Mouse (Mus musculus) limb, embryonic 14.5 days (tissue): Measurements from ENCODE around the gene Ddx41. TPM values are rescaled to one million over a fixed set of nuclear protein-coding genes. Genes with fewer than 3 reads are reported as not detected.

Source experiments
- ATAC-seq: fragments of 200-750 bp; cut with Nextera tagmentation; 2 replicates; pipeline ENCODE4 v1.8.0; 2017; ENCODE audit warnings: low read depth, moderate number of reproducible peaks, moderate TSS enrichment; ENCODE audit not compliant: low FRiP score
- DNase-seq: peaks from one replicate; pipeline ENCODE4 v3.0.0-alpha.2; 2015; ENCODE audit warnings: low spot score
- H3K27ac ChIP-seq: fragments of 300-500 bp; sonication (generic); replicated peaks from 2 replicates; pipeline ENCODE4 v1.5.1; 2014; ENCODE audit warnings: low read depth, mild to moderate bottlenecking, low read length, moderate library complexity, mixed read lengths
- H3K27me3 ChIP-seq: fragments of 300-500 bp; sonication (generic); 2 replicates; pipeline ENCODE4 v1.6.1; 2014; ENCODE audit warnings: low read length, mixed read lengths; ENCODE audit not compliant: control insufficient read depth, insufficient read depth
- H3K36me3 ChIP-seq: fragments of 300-500 bp; sonication (generic); 2 replicates; pipeline ENCODE4 v1.6.1; 2014; ENCODE audit warnings: mild to moderate bottlenecking, low read length, moderate library complexity, mixed read lengths; ENCODE audit not compliant: control insufficient read depth, insufficient read depth
- H3K4me1 ChIP-seq: fragments of 300-500 bp; sonication (generic); 2 replicates; pipeline ENCODE4 v1.6.1; 2014; ENCODE audit warnings: antibody characterized with exemption, low read length, mixed read lengths; ENCODE audit not compliant: control insufficient read depth, insufficient read depth
- H3K4me2 ChIP-seq: fragments of 300-500 bp; sonication (generic); replicated peaks from 2 replicates; pipeline ENCODE4 v1.6.1; 2014; ENCODE audit warnings: low read depth, mild to moderate bottlenecking, low read length, moderate library complexity; ENCODE audit not compliant: severe bottlenecking
- H3K4me3 ChIP-seq: fragments of 300-500 bp; sonication (generic); replicated peaks from 2 replicates; pipeline ENCODE4 v1.5.1; 2014; ENCODE audit warnings: low read length
- H3K9ac ChIP-seq: fragments of 300-500 bp; sonication (generic); 2 replicates; pipeline ENCODE4 v1.6.1; 2014; ENCODE audit warnings: mild to moderate bottlenecking, low read depth, low read length, moderate library complexity; ENCODE audit not compliant: severe bottlenecking
- H3K9me3 ChIP-seq: fragments of 300-500 bp; sonication (generic); 2 replicates; pipeline ENCODE4 v1.6.1; 2016; ENCODE audit warnings: low read length; ENCODE audit not compliant: control insufficient read depth
- POLR2A ChIP-seq: fragments of 200-500 bp; IDR thresholded peaks from 2 replicates; pipeline ENCODE4 v1.8.0; 2012; ENCODE audit warnings: inconsistent platforms, mild to moderate bottlenecking, moderate library complexity, borderline replicate concordance; ENCODE audit not compliant: insufficient read depth, insufficient read length; ENCODE audit errors: extremely low read depth
- WGBS: fragments of 180-500 bp; shearing (Covaris S2); extraction: QIAGEN DNeasy Blood & Tissue Kit; methylation state at CpG from one replicate; pipeline ENCODE4 v1.1.7; 2014; 5-methylcytosine and 5-hydroxymethylcytosine counted together
- polyA plus RNA-seq, 2 experiments: library from polyadenylated mRNA; depleted of rRNA in 1 of 2; stranded (reverse) in 1 of 2; unstranded in 1 of 2; fragments of >200 nt; fragmentation: Nextera tagmentation in 1 of 2; extraction: Ambion mirVana in 1 of 2; gene quantifications; 2 replicates each; pipeline versions ENCODE4 v1.2.1 to v1.2.3; 2012 to 2014

The Ddx41 gene
- polyA plus RNA-seq, 2 experiments, result 59.9 to 92.6 TPM

DNA sequence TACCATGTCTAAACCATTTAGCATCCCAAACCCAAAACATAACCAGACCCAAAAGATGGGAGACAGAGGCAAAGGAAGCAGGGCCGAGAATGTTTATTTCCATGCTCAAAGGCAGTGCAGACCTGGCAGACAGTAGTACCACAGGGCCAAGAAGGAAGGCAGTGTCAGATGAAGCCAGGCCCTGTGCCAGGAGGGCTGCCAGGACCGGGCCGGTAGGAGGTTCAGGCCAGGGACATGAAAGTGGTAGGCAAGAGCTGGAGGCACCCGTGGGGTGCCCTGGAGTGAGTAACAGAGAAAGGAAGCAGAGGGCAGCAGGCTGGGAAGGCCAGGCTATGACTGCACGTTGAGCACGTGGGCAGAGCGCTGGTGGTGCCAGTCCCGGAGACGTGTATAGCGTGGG, 29.8 kb downstream of the Ddx41 start:
- no peak for DNase-seq

DNA sequence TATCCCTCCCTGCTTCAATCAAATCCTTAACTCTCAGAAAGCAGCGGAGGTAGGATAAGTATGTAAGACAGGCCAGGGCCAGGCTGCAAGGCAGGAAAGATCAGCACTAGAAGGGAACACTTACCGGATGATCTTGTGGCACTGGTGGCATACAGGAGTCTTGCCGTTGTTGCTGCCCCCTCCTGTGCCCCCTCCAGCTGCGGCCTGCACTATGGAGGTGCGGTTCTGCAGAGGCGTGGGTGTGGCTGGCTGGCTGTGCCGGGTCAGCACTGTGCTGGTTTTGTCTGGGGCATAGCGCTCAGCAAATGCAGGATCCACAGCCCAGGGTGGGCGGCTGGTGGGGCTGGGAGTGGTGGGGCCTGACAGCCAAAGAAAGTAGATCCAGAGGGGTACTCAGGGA, 30.6 kb downstream of the Ddx41 start:
- H3K4me2 ChIP-seq, result no peak overlapping the region
- H3K36me3 ChIP-seq, result peaks cover 93% of the 10 kb centered on the region
- DNase-seq, result no peak
- no peaks in the 10 kb centered on the region for H3K9me3 ChIP-seq
- H3K27ac ChIP-seq, result no peak overlapping the region
- no peak for ATAC-seq
- peaks cover 7% of the 10 kb centered on the region for H3K4me1 ChIP-seq
- H3K27me3 ChIP-seq, result no peaks in the 10 kb centered on the region
- no peak overlapping the region for H3K9ac ChIP-seq
- no peak overlapping the region for H3K4me3 ChIP-seq
- WGBS, result 87% methylated on average over 9 of the region's 9 CpGs
- no peak for TF ChIP-seq POLR2A

More for the DNA sequence above, 29.8 kb downstream of the Ddx41 start:
- H3K4me1 ChIP-seq, result peaks cover 16% of the 10 kb centered on the region
- no peak overlapping the region for H3K9ac ChIP-seq
- no peak for ATAC-seq
- H3K27me3 ChIP-seq, result no peaks in the 10 kb centered on the region
- TF ChIP-seq POLR2A, result no peak
- no peak overlapping the region for H3K27ac ChIP-seq
- 94% methylated on average over 10 of the region's 10 CpGs for WGBS
- H3K9me3 ChIP-seq, result no peaks in the 10 kb centered on the region
- H3K36me3 ChIP-seq, result peaks cover 85% of the 10 kb centered on the region
- H3K4me3 ChIP-seq, result no peak overlapping the region
- H3K4me2 ChIP-seq, result no peak overlapping the region

DNA sequence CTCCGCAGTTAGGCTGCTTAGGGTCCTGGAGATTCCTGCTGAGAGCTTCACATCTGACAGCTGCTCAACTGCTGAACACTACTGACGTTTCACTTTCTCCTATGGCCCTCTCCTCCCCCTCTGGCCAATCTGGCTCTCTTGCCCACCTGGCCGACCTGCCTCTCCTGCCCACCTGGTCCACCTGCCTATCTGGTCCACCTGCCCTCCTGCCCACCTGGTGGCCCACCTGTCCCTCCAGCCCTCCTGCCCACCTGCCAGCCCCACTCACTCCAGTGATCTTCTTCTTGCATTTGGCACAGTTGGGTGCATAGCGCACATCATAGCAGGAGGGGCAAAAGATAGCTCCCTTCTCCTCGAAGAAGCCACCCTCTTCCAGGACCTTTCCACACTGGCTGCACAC, 32.1 kb downstream of the Ddx41 start:
- H3K27ac ChIP-seq, result no peak overlapping the region
- H3K36me3 ChIP-seq, result peaks cover 96% of the 10 kb centered on the region
- ATAC-seq, result no peak
- WGBS, result 76% methylated on average over 5 of the region's 5 CpGs
- no peak overlapping the region for H3K4me3 ChIP-seq
- H3K4me1 ChIP-seq, result no peaks in the 10 kb centered on the region
- no peak for DNase-seq
- no peak overlapping the region for H3K9ac ChIP-seq
- TF ChIP-seq POLR2A, result no peak
- H3K4me2 ChIP-seq, result no peak overlapping the region
- no peaks in the 10 kb centered on the region for H3K9me3 ChIP-seq
- H3K27me3 ChIP-seq, result no peaks in the 10 kb centered on the region

DNA sequence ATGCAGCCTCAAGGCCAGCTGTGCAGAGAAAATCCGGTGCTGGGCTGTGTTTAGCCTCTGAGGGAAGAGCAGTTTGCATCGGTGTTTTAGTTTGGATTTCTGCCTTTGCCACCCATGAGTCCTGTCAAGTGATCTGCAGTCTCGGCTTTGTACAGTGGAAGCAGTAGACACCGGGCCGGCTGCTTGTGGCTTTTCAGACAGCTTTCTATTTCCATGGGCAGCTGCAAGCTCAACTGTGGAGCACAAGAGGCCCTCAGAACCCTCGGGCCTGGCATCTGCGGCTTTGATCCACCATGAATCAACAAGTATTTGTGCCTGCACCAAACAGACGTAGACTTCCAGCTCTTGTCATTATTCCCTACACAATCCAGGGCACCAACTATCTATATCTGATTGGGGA, 34.1 kb downstream of the Ddx41 start:
- no peaks in the 10 kb centered on the region for H3K4me1 ChIP-seq
- no peak overlapping the region for H3K27ac ChIP-seq
- H3K9ac ChIP-seq, result no peak overlapping the region
- ATAC-seq (no peak), DNase-seq (no peak)
- TF ChIP-seq POLR2A, result no peak
- no peaks in the 10 kb centered on the region for H3K27me3 ChIP-seq
- no peak overlapping the region for H3K4me2 ChIP-seq
- H3K36me3 ChIP-seq, result peaks cover 95% of the 10 kb centered on the region
- H3K4me3 ChIP-seq, result no peak overlapping the region
- no peaks in the 10 kb centered on the region for H3K9me3 ChIP-seq
- 89% methylated on average over 8 of the region's 8 CpGs for WGBS

DNA sequence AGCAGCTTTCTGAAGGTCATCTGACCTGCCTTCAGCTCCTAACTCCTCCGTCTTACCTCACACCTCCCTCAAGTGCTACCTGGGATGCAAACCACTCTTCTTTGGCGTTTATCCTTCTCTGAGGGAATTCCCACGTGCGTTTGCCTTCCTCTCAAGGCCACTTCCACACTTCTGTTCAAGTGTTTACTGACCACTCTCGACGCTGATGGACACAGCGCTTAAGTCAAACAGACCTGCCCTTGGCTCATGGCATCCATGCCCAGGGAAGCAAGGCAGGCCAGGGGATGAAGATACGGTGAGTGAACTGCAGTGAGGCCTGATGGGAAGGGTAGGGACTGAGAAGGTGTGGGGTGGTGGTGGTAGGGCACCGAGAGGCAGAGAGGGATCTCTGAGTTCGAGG, 35.9 kb downstream of the Ddx41 start:
- peaks cover 86% of the 10 kb centered on the region for H3K36me3 ChIP-seq
- DNase-seq (no peak), ATAC-seq (no peak)
- no peaks in the 10 kb centered on the region for H3K27me3 ChIP-seq
- no peaks in the 10 kb centered on the region for H3K9me3 ChIP-seq
- H3K4me2 ChIP-seq, result no peak overlapping the region
- H3K4me3 ChIP-seq, result no peak overlapping the region
- no peak overlapping the region for H3K9ac ChIP-seq
- no peak overlapping the region for H3K27ac ChIP-seq
- 80% methylated on average over 10 of the region's 10 CpGs for WGBS
- H3K4me1 ChIP-seq, result peaks cover 6% of the 10 kb centered on the region; the same call in 1 of the 2 replicates
- TF ChIP-seq POLR2A, result no peak

DNA sequence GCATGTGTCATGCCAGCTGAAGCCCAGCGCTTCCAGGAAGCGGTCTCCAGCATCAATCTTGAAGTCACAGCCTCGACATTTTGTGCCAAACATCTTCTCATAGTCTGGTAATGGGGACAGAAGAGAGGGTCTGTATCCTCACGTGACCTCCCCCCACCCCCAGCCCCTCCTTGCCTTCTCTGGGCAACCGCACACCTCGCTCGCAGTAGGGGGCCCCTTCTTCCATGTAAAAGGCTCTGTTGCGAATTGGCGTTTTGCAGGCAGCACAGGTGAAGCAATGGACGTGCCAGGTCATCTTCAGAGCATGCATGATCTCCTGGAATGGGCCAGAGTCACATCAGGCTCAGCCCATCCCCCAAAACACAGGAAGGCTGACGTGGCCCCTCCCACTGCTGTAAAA, 37.6 kb downstream of the Ddx41 start:
- no peak for ATAC-seq
- H3K9ac ChIP-seq, result no peak overlapping the region
- H3K27ac ChIP-seq, result no peak overlapping the region
- H3K36me3 ChIP-seq, result peaks cover 70% of the 10 kb centered on the region
- no peak for TF ChIP-seq POLR2A
- H3K4me1 ChIP-seq, result peaks cover 6% of the 10 kb centered on the region; the same call in 1 of the 2 replicates
- no peak overlapping the region for H3K4me3 ChIP-seq
- H3K9me3 ChIP-seq, result no peaks in the 10 kb centered on the region
- WGBS, result 59% methylated on average over 11 of the region's 11 CpGs
- H3K27me3 ChIP-seq, result no peaks in the 10 kb centered on the region
- H3K4me2 ChIP-seq, result no peak overlapping the region
- DNase-seq, result no peak
